Mouse (Mus musculus): ENCODE results near the gene Rapgefl1.
A peak's percentile ranks its signal among the peaks of the same experiment; 100 is the strongest.
"Not testable (repeated sequence)": the region's sequence is repeated elsewhere in the genome, so short reads cannot be mapped to it uniquely, and the experiment has no call there.

Rapgefl1 gene

DNA sequence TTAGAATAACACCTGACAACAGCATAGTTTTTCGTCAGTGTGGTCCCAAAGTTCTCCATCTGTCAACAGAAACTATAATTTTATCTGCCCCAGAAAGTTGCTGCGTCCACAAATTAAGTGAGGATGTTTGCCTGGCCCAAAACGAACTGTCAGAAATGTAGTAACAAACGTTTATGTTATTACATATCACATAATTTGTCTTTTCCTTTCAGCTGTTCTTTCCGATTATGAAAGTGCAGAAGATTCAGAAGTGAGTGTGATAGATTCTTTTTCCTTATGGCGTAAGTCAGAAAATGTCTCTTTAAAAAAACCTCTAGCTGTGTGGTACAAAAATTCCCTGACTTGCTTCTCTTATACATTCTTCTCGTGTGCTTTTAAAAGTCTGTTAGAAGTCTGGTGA, 25.9 kb upstream of the Rapgefl1 start:
- DNase-seq (ENCODE audit: low read depth, low spot score), result no peak

DNA sequence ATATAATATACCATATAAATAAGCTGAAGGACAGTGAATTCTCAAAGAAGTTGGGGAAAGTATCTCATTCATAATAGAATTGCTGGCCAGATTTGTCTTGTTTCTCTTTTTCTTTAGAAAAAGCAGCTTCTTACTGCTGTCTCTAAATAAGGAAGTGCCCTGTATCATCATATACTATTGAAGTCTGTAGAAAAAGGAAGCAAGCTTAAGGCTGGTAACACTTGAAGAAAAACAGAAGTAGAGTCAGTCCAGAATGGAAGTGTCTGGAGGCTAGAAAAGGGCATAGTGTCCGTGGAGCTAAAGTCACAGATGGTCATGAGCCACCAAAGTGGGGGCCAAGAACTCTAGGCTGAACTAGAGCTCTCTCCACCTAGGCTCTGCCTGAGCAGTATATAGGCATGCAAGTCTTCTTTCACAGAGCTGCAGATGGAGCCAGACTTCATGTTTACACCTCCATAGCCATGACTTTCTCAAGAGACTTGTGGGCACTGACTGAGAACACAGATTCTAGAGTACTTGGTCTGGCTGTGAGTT, 19.8 kb upstream of the Rapgefl1 start:
- no peak for DNase-seq (ENCODE audit: low read depth, low spot score)

GRCm38 (mm10) chr11:98820968-98821367, 15.6 kb upstream of the Rapgefl1 start:
- no peak for DNase-seq (ENCODE audit: low read depth, low spot score)

- DNase-seq (ENCODE audit: low read depth, low spot score), result not testable (repeated sequence)
These were observed 10.5 kb upstream of the Rapgefl1 start for GRCm38 (mm10) chr11:98826071-98826470.

GRCm38 (mm10) chr11:98827877-98828276, 8.7 kb upstream of the Rapgefl1 start:
- DNase-seq (ENCODE audit: low read depth, low spot score), result no peak

DNA sequence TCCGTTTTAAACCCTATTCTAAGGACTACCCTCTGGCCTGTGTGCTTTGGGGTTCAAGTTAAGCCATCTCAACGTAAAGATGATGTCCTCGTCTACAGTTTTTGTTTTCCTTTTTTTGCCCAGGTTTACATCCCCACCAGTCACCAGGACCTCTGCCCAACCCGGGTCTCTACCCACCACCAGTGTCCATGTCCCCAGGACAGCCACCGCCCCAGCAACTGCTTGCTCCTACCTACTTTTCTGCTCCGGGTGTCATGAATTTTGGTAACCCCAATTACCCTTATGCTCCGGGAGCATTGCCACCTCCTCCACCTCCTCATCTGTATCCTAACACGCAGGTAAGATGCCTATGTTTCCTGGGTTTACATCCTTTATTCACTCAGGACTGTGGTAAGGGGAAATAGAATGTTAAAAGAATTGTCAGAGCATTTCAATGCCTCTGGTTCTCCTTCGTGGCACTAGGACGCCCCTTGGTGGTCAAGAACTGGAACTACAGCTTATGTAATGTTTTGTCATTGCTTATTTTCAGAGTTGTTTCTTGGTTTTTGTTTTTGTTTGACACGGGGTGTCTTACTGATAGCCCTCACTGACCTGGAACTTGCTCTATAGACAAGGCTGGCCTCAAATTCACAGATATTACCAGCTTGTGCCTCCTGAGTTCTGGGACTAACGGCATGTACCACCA, 7.4 kb upstream of the Rapgefl1 start:
- DNase-seq (ENCODE audit: low read depth, low spot score), result no peak

- DNase-seq (ENCODE audit: low read depth, low spot score), result no peak
These were observed 6.7 kb upstream of the Rapgefl1 start for GRCm38 (mm10) chr11:98829875-98830274.

GRCm38 (mm10) chr11:98835296-98835695, 1.3 kb upstream of the Rapgefl1 start:
- DNase-seq (ENCODE audit: low read depth, low spot score), result no peak

DNA sequence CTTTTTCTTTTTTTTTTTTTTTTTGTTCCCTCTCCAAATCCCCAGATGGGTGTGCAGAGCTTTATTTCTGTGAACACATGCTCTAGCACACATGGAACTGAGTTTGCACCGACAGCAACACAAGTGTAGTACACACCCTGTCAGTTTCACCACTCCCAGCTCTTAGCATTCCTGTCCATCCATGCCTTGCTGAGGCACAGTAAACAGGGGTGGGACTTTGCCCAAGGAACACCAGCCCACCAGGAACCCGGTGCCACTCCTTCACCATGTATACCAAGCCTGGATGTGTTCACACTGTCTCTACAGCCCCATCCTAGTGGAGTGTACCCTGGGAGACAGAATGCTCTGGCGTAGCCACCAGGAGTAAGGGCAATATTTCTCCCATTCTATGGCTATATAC, 860 bp upstream of the Rapgefl1 start:
- no peak for DNase-seq (ENCODE audit: low read depth, low spot score)

DNA sequence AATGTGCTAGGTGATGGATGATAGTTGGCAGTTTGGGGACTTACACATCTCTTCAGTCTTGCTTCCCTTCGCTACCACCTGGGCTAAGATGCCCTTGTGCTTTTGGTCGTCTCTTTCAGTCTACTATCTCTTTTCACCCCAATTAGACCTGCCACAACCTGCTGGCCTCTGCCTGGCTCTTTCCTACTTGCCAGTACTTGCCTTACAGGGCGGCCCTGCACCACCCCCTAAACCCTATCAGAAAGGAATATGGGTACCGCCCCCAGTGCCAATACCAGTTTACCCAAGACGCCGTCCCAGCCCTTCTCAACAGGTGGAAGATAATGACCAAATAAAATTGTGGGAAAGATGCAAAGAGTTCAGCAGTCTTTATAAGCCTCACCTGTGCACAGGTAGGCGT, 457 bp upstream of the Rapgefl1 start:
- no peak for DNase-seq (ENCODE audit: low read depth, low spot score)

- no peak for DNase-seq (ENCODE audit: low read depth, low spot score)
These were observed 683 bp downstream of the Rapgefl1 start for GRCm38 (mm10) chr11:98837231-98837704.

DNA sequence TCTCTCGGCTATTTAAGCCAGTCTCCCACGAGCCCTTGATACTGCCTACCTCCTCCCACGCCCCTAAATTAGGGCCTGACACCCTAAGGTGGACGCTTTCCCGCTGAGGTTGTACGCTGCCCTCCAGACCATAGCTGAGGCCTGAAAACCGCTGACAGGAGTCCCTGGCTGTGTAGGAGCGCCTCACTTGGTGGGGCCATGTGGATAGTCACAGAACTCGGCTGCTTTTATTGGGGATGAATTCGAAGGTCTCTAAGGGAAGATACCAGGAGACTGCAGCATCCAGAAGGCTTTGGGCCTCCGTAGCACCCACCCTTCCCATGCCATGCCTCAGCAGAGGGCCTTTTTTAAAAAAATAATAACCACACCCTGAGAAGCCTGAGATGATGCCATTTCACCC, 1.3 kb downstream of the Rapgefl1 start:
- no peak for DNase-seq (ENCODE audit: low read depth, low spot score)

DNA sequence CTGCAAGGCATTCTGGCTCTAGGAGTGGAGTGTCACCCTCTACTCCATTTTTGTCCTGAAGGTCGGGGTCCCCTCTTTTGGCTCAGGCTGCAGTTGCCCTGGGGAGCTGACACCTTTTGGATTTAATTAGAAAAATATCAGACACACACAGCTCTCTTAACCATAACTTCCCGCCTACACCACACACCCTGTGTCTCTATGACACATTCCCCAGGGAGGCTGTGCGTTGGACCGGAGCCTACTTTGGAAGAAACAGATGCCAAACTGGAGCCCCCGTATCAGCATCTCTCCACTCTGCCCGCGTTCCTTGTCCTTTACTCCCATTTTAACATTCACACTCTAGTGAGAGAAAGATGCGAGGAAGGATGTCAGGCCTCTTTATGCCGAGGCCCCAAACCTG, 1.9 kb downstream of the Rapgefl1 start:
- DNase-seq (ENCODE audit: low read depth, low spot score), result no peak

- no peak for DNase-seq (ENCODE audit: low read depth, low spot score)
These were observed 2.8 kb downstream of the Rapgefl1 start for GRCm38 (mm10) chr11:98839402-98839801.

DNA sequence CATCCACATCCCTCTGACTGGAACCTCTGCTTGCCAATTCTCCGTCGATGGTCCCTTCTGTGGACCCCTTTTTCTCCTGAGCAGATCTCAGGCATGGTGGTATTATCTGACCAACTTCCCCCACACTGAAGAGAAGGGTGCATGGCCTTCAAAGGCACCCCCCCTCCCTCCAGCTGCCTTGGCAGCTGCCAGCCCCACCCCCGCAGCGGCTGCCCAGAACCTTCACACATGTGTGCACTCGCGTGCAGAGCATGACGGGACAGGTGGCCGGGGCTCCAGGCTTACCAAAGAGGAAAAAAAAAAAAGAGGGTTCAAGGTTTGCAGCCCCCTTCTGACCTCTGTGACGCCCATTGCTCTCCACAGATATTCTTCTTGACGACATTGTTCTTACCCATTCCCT, 3.3 kb downstream of the Rapgefl1 start:
- DNase-seq (ENCODE audit: low read depth, low spot score), result no peak

DNA sequence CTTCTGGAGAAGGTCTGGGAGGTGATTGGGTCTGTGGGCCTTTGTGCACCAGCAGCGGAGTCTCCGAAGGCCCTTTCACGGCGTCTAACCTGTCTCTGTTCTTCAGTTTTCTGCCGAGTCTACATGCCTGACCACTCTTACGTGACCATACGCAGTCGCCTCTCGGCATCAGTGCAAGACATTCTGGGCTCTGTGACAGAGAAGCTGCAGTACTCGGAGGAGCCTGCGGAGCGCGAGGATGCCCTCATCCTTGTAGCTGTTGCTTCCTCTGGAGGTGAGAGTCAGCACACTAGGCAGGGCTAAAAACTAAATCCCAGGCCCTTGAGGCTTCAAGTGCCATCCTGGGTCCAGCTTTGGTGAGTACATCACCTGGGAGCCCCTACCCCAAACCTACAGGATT, 9.4 kb downstream of the Rapgefl1 start:
- peak; percentile 61 for DNase-seq (ENCODE audit: low read depth, low spot score)

GRCm38 (mm10) chr11:98846865-98847604, 10.4 kb downstream of the Rapgefl1 start:
- no peak for DNase-seq (ENCODE audit: low read depth, low spot score)

DNA sequence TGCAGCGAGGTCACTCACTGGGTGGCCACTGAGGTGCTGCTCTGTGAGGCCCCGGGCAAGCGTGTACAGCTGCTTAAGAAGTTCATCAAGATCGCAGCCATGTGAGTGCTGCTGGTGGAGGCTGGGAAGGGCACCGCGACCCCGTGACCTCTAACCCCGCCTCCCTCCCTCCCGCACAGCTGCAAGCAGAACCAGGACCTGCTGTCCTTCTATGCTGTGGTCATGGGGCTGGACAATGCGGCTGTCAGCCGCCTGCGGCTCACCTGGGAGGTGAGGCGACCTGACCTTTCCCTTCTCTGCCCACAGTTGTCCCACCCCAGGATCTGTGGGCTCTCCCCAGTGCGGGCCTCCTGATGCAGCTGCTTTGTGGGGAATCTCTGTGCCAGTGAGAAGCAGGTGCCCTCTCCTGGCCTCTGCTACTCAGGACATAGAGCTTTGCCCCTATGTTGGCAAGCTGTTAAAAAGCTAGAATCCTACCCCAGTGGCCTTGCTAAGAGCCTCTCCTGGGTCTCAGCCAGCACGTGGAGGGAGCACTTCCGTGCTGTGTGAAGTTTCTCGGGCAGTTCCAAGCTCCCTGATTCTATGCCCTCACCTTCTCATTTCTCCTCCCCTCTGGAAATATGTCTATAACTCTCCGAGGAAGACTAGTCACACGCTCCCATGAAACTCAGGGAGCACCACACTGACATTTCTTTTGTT, 12.8 kb downstream of the Rapgefl1 start:
- DNase-seq (ENCODE audit: low read depth, low spot score), result no peak

GRCm38 (mm10) chr11:98850100-98851093, 13.8 kb downstream of the Rapgefl1 start:
- no peak for DNase-seq (ENCODE audit: low read depth, low spot score)

DNA sequence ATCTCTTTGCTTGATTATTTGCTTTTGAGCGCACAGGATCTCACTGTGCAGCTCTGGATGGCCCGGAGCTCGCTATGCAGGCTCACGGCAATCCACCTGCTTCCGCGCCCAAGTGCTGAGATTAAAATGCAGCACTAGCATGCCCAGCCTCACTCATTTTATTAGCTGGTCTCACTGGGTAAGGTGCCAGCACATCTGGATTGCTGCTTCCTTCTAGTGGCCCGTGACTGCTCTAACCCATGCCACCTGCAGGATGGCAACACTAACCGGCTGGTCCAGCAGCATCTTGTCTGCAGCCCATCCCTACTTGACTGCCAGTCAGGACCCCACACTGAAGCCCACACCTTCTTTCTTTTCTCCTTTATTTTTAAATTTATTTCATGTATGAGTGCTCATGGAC, 17.5 kb downstream of the Rapgefl1 start:
- DNase-seq (ENCODE audit: low read depth, low spot score), result no peak

GRCm38 (mm10) chr11:98854659-98855058, 18.1 kb downstream of the Rapgefl1 start:
- DNase-seq (ENCODE audit: low read depth, low spot score), result no peak
